Mouse (Mus musculus): ENCODE measurements around the gene Zbtb40.

Gene Zbtb40

DNA sequence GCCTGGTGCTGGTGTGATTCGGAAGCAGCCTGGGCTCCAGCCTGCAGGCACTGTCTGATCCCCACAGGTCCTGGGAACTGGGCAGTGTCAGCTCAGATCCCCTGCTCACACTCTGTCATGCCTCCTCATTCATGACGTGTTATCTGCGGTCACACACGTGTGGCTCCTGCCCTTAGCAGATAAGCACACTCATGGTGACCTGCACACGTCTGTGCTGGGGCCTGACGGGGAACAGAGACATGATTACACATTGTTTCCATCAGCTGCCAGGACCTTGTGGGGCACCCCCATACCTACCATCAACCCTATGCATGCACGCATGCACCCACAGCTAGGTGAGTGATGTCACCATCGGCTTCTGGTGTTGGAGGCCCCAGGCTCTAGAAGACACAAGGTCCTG is 118.1 kb downstream of the Zbtb40 start:
- DNase-seq: no peak
